Mouse (Mus musculus): Measurements from ENCODE around the gene Nsf.

DNA sequence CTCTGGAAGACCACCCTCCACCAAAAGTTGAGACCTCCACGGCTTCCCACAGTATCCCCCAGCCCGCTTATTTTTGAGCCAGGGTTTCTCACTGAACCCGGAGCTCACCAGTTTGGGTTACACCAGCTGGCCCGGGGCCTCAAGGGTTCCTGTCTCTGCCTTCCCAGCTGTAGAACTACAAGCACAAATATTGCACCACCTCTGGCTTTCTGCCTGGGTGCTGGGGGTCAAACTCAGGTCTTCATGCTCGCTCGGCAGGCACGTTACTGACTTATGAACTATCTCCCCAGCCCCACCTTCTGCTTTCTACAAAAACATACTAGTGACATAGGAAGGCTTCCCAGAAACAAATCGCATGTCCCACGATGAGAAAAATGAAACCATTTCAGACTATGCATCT lies 38.2 kb downstream of the Nsf start:
- TF ChIP-seq CTCF (IDR thresholded peaks at IDR 0.05; ENCODE audit: low read depth, low read length) (no peak), POLR2A (IDR thresholded peaks at IDR 0.05; ENCODE audit: borderline replicate concordance, low read depth, low read length) (no peak)

All from bone marrow macrophage, adult 2 months (primary cell).